Mouse (Mus musculus) spleen, adult 2 months (tissue): ENCODE measurements around the gene Lsg1. TPM values are rescaled to one million over a fixed set of nuclear protein-coding genes. Genes with fewer than 3 reads are reported as not detected.

Experiments
- DNase-seq, 2 experiments: peaks; one replicate each; pipeline versions ENCODE4 v3.0.0 to v3.0.0-alpha.2; 2012 to 2021; ENCODE audit warnings: low spot score in 2 of 2, low read depth in 1 of 2
- H3K27ac ChIP-seq: fragments of 200-500 bp; 2 replicates; pipeline ENCODE4 v1.5.1; 2012; ENCODE audit warnings: low read length, inconsistent platforms; ENCODE audit not compliant: insufficient read depth
- H3K27me3 ChIP-seq: fragments of 200-500 bp; 2 replicates; pipeline ENCODE4 v1.6.1; 2012; ENCODE audit warnings: mild to moderate bottlenecking, moderate library complexity, low read length, inconsistent platforms; ENCODE audit not compliant: control insufficient read depth, insufficient read depth
- H3K36me3 ChIP-seq: fragments of 200-500 bp; 2 replicates; pipeline ENCODE4 v1.6.1; 2012; ENCODE audit warnings: mild to moderate bottlenecking, low read length, inconsistent platforms; ENCODE audit not compliant: control insufficient read depth, insufficient read depth
- H3K4me1 ChIP-seq: fragments of 200-500 bp; 2 replicates; pipeline ENCODE4 v1.6.1; 2011; ENCODE audit warnings: inconsistent platforms; ENCODE audit not compliant: control insufficient read depth, insufficient read depth, insufficient read length
- H3K4me3 ChIP-seq: fragments of 200-500 bp; 2 replicates; pipeline ENCODE4 v1.5.1; 2011; ENCODE audit warnings: mild to moderate bottlenecking, inconsistent platforms; ENCODE audit not compliant: insufficient read depth, insufficient read length; ENCODE audit errors: extremely low read depth
- CTCF ChIP-seq: fragments of 200-500 bp; IDR thresholded peaks from 2 replicates; pipeline ENCODE4 v1.5.1; 2011; ENCODE audit warnings: mild to moderate bottlenecking, inconsistent platforms; ENCODE audit not compliant: insufficient read depth, insufficient read length, insufficient replicate concordance; ENCODE audit errors: extremely low read depth
- POLR2A ChIP-seq: fragments of 200-500 bp; IDR thresholded peaks from 2 replicates; pipeline ENCODE4 v1.6.1; 2011; ENCODE audit warnings: low read depth, low read length, inconsistent platforms
- WGBS: fragments of 180-500 bp; shearing (Covaris S2); methylation state at CpG from one replicate; pipeline ENCODE4 v1.1.7; 2018; 5-methylcytosine and 5-hydroxymethylcytosine counted together
- polyA plus RNA-seq: library from polyadenylated mRNA; depleted of rRNA; stranded (reverse); fragments of >200 nt; gene quantifications from 2 replicates; pipeline ENCODE4 v1.2.3, GENCODE M21; 2012

The Lsg1 gene
- polyA plus RNA-seq, 1 experiment = 9.6 TPM

DNA sequence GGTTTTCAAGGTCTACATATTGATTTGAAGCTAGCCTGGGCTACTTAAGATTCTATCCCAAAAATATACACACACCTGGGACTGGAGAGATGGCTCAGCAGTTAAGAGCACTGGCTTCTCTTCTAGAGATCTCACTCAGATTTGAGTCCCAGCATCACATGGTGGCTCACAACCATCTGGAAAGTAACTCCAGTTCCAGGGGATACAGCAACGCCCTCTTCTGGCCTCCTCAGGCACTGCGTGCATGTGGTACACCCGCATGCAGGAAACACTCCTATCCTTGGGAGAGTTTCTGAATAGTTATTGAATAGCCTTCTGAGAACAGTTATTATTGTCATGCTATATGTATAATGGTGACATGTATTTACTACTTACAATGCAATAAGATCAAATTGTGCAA is 66.2 kb downstream of the Lsg1 start:
- Histone ChIP-seq H3K27ac (no peak overlapping the region), H3K27me3 (no peaks in the 10 kb centered on the region), H3K4me1 (no peaks in the 10 kb centered on the region), H3K4me3 (no peak overlapping the region), H3K36me3 (no peaks in the 10 kb centered on the region)
- TF ChIP-seq POLR2A (no peak), CTCF (no peak)
- WGBS = 72% methylated on average over 3 of the region's 3 CpGs
- DNase-seq = no peak

DNA sequence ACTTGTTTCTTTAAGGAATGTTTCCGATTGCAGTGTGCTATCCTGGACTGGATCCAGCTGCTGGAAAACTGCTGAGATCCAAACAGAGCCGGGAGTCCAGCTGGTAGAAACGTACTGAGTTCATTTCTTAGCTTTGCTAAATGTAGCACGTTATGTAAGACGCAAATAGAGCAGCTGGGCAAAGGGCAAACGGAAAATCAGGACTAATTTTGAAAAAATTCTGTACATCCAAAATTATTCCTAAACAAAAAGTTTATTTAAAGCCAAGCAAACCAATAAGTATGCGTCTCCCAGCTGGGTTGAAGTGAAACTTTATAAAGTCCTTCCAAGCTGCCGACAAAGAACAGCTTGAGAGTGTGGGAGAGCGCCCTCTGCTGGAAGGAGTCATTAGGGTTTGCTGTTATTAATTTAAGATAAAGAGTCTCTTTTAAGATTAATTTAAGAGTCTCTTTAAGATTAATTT is 67.0 kb downstream of the Lsg1 start:
- WGBS = 24% methylated on average over 9 of the region's 9 CpGs
- no peak overlapping the region for H3K4me3 ChIP-seq

DNA sequence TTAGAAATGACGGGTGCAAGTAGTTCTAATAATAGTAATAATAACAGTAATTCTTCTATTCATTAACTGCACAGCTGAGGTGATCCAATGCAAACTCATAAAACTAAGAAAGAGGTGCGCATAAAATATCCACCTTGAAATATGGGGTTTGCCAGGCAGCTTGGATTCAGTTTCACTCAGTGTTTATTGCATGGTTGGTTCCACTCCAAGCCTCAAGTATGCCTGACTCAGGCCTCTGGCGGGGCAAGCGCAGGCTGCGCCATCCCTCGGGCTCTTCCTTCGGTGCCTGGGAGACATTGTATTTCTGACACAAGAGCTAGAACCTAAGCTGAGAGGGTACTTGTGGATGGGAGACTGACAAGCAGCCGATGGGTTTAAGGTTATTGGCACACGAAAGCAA is 68.8 kb downstream of the Lsg1 start:
- WGBS = 89% methylated on average over 9 of the region's 9 CpGs

More for the DNA sequence above, 67.0 kb downstream of the Lsg1 start:
- no peak overlapping the region for H3K27ac ChIP-seq
- H3K27me3 ChIP-seq = no peaks in the 10 kb centered on the region
- no peaks in the 10 kb centered on the region for H3K4me1 ChIP-seq
- DNase-seq = peak; percentile 49 to 74
- TF ChIP-seq POLR2A (no peak), CTCF (peak; percentile 63; the same call in 1 of the 2 replicates)
- H3K36me3 ChIP-seq = no peaks in the 10 kb centered on the region

DNA sequence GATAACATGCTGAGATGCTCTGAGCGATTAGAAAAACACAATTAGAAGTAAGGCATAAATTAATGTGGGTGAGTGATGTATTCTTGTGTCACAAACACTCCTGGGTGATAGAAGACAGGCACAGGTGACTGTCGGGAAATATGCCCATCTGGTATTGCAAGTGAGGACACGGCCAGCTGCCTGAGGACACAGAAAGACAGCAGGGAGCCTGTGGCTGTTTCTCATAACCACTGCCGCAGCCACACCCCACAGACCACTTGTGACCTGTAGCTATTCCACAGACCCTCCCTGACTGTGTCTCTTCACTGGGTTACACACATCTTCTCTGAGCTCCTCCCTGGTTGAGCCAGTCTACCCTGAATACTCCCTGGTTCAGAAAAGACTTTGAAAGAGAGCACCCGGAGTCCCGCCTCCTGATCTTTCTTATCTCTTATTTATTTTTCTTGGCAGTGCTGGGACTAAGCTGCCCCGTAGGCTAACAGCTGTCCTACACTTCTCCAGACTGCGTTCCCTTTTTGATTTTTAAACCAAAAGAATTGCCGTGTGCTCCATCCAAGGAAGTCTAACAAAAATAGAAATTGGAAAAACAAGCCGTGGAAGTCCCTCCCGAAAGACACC is 69.6 kb downstream of the Lsg1 start:
- Histone ChIP-seq H3K4me1 (no peaks in the 10 kb centered on the region), H3K27me3 (no peaks in the 10 kb centered on the region), H3K4me3 (no peak overlapping the region), H3K27ac (no peak overlapping the region), H3K36me3 (no peaks in the 10 kb centered on the region)
- no peak for DNase-seq
- 79% methylated on average over 11 of the region's 11 CpGs for WGBS
- no peak for TF ChIP-seq CTCF
- no peak for TF ChIP-seq POLR2A

More for the DNA sequence above, 68.8 kb downstream of the Lsg1 start:
- no peak for TF ChIP-seq POLR2A
- TF ChIP-seq CTCF = no peak
- H3K27ac ChIP-seq = no peak overlapping the region
- no peaks in the 10 kb centered on the region for H3K4me1 ChIP-seq
- H3K4me3 ChIP-seq = no peak overlapping the region
- H3K27me3 ChIP-seq = no peaks in the 10 kb centered on the region
- no peak for DNase-seq
- H3K36me3 ChIP-seq = no peaks in the 10 kb centered on the region

GRCm38 (mm10) chr16:30516993-30517392 is 70.4 kb downstream of the Lsg1 start:
- no peak for TF ChIP-seq POLR2A
- no peak for TF ChIP-seq CTCF
- no peak overlapping the region for H3K27ac ChIP-seq
- DNase-seq = no peak
- WGBS = 93% methylated on average over 9 of the region's 9 CpGs
- H3K27me3 ChIP-seq = no peaks in the 10 kb centered on the region
- H3K4me1 ChIP-seq = no peaks in the 10 kb centered on the region
- H3K36me3 ChIP-seq = no peaks in the 10 kb centered on the region
- no peak overlapping the region for H3K4me3 ChIP-seq

DNA sequence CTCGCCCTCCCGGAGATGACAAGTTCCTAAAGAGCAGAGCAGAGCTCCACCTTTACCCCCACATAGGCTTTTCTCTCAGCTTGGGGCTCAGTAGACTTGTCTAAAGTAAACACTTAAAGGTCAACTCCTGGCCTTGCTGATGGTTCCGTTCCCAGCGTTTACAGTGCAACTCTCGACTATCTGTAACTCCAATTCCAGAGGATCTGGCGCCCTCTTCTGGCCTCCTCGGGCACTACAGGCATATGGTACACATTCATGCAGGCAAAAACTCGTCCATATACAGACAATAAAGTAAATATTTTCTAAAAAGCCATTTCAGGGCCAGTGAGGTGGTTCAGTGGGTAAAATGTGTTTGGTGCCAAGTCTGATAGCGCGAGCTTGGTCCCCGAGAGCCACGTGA is 72.0 kb downstream of the Lsg1 start:
- H3K27ac ChIP-seq = no peak overlapping the region
- WGBS = 77% methylated on average over 12 of the region's 12 CpGs
- DNase-seq = no peak
- peaks cover 7% of the 10 kb centered on the region; the same call in 1 of the 2 replicates for H3K4me1 ChIP-seq
- H3K27me3 ChIP-seq = no peaks in the 10 kb centered on the region
- TF ChIP-seq CTCF (peak; percentile 45; the same call in 1 of the 2 replicates), POLR2A (no peak)
- H3K36me3 ChIP-seq = no peaks in the 10 kb centered on the region
- H3K4me3 ChIP-seq = no peak overlapping the region

GRCm38 (mm10) chr16:30513050-30514024 is 74.1 kb downstream of the Lsg1 start:
- H3K4me3 ChIP-seq = no peak overlapping the region
- no peaks in the 10 kb centered on the region for H3K36me3 ChIP-seq
- DNase-seq = no peak
- WGBS = 77% methylated on average over 20 of the region's 20 CpGs
- no peak overlapping the region for H3K27ac ChIP-seq
- no peaks in the 10 kb centered on the region for H3K27me3 ChIP-seq
- TF ChIP-seq CTCF = no peak
- TF ChIP-seq POLR2A = no peak
- peaks cover 7% of the 10 kb centered on the region; the same call in 1 of the 2 replicates for H3K4me1 ChIP-seq
